Mouse (Mus musculus) WW6 (cell line): ENCODE data around the gene Anxa2.

Experiments
- DNase-seq: peaks from one replicate; pipeline ENCODE4 v3.0.0-alpha.2; 2013; ENCODE audit warnings: low read depth, low spot score

Gene Anxa2

GRCm38 (mm10) chr9:69453066-69453900 is at the start of gene Anxa2:
Gene Anxa2 (plus strand): TSS chr9:69453620.
- peak; percentile 31 for DNase-seq

- DNase-seq, result no peak
Observed at GRCm38 (mm10) chr9:69404671-69405070, 48.7 kb upstream of the Anxa2 start.

- no peak for DNase-seq
Observed at GRCm38 (mm10) chr9:69419476-69419875, 33.9 kb upstream of the Anxa2 start.

- no peak for DNase-seq
Observed at GRCm38 (mm10) chr9:69430531-69430930, 22.9 kb upstream of the Anxa2 start.

GRCm38 (mm10) chr9:69431863-69432555 is 21.4 kb upstream of the Anxa2 start:
- DNase-seq, result no peak

- no peak for DNase-seq
Observed at GRCm38 (mm10) chr9:69435194-69435593, 18.2 kb upstream of the Anxa2 start.

DNA sequence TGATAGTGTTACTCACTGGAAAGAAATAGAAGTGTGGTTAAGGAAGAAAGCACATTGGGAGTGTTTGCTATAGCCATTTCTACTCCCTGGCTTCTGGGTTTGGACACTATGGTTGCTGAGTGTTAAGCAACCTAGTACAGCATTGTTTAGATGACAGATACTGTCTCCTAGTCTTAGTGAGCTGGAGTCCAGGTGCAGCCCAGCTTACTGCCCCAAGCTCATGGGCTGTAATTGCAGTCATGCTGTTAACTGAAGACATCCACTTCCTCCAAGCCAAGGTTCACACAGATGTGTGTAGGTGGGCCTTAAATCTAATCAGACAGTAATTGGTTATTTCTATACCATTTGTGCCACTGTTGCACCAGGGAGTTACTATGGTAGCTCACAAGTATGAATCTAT is 17.8 kb upstream of the Anxa2 start:
- DNase-seq, result no peak

DNA sequence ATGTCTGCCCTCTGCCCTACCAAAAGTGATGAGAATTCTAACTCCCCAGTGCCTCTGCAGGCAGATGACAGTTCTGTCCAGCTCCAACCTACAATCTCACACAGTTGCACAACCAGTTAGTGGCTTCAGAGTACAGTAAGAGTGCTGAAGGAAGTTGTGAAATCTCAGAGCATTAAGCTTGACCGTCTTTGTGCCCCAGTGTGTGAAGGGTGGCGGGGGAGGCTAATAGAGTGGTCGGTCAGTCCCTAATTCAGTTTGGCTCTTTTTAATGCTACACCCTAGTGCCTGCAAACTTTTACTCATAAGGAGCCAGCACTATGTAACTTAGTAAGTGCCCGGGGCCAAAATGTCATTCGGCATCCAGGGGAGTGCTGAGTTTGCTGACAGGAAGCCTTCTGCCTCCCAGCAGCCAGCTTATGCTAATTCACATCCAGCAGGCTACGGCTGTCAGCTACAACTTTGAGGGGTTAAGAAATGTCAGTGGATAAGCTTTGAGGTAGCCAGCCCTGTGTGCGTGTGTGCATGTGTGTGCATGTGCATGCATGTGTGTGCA is 13.5 kb upstream of the Anxa2 start:
- DNase-seq, result no peak

DNA sequence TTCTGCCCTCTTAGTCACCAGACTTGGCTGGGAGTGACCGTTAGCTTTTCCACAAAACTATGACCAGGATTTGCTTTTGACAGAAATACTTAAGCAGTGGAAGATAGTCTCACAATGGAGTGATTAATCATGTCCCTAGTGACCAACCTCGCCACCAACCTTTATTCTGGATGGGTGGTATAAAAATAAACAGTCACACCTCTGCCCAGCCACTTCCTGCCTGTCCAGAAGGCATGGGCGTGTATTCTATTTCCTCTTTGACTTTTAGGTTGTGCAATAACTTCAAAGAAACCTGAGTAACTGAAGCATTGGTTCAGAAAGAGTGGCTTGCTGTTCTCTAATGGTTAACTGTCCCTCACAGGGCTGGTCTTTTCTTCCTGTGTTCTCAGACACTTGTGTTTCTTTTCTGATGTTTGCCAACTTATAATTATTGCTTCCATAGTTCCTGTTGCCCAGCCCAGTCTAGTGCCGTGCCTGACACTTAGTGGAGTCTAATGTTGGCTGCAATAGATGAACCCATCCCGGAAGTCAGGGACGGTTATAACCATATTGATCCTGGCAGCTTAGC is 10.9 kb upstream of the Anxa2 start:
- DNase-seq, result no peak

- DNase-seq, result no peak
Observed at GRCm38 (mm10) chr9:69443203-69443602, 10.2 kb upstream of the Anxa2 start.

- no peak for DNase-seq
Observed at GRCm38 (mm10) chr9:69448801-69449200, 4.6 kb upstream of the Anxa2 start.

DNA sequence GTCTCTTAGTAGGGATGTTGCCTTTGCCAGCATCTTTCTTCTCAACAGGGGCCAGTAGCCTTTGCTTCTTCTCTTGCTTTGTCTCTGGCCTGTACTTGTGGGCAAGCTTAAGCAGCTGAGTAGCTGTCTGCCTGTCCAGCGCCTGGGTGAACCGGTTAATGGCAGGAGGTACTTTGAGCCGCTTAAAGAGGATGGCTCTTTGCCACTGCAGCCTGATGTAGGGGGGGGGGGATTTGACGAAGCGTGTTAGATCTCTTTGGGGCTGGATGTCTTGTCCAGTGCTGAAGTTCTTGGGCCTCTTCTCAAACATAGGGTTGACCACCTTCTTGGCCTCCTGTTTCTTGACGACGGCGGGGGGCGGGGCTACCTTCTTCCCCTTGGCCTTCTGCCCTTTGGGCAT is 2.8 kb upstream of the Anxa2 start:
- DNase-seq, result no peak

GRCm38 (mm10) chr9:69451886-69452810 is 1.3 kb upstream of the Anxa2 start:
- DNase-seq, result no peak

GRCm38 (mm10) chr9:69453901-69454666 is 664 bp downstream of the Anxa2 start:
- no peak for DNase-seq

DNA sequence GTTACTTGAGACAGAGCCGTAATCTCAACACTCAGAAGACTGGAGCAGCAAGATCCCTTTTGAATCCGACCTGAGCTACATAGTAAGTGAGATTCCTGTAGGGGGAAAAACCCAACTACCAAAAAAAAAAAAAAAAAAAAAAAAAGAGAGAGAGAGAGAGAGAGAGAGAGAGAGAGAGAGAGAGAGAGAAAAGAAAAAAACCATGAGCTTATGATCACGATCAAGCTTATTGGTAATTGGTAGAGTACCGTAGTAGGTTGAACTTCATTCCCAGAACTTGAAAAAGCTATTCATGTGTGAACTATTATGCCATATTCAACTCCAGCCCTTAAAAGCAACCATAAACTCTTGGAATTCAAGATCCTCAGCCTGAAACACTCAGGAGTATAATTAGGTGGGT is 1.3 kb downstream of the Anxa2 start:
- no peak for DNase-seq

DNA sequence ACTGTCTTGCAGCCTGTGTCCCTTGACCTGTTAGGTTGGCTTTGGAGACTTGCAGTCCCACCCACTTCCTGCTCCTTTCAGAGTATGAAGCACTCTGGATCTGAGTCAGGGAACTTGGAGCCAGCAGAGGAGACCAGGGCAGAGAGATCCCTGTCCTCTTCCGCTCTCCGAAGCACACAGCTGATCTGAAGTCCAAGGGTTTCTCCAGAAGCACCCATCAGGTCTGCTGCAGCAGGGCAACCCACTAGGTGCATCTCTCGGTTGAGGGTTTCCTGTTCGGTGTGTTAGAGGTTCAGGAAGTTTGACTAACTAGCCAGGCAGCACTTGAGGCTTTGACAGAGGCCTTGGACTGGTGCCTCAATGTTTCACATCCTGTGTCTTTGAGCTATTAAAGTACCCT is 2.0 kb downstream of the Anxa2 start:
- DNase-seq, result no peak

DNA sequence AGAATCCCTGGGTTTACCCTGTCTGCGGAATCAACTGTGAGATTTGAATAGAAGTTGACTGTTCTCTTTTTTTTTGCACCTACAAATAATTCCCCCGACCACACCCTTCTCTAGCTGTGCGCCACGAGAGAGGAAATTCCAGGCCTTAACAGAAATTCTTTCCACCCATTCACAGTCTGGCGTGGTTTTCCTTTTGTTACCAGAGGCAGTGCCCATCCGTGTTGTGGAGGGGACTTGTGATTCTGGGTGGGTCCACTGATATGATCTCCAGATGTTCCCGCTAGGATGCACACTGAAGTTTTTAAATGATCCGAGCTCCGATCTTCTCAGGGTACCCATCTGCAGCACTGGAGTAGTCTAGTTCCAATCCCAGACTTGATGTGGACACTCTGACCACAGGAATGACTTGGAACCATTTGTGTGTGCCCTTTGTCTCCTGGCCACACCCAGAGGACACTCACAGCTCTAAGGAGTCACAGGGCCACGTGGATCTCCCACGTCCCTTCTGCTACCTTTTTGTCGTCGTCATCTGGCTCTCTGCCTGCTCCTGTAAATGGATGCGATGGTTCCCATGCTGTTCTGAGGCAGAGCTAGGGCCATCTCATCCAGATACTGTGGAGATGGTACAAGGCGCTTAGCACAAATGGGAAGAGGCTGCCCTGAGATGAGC is 3.1 kb downstream of the Anxa2 start:
- no peak for DNase-seq

- DNase-seq, result no peak
Observed at GRCm38 (mm10) chr9:69457143-69457542, 3.7 kb downstream of the Anxa2 start.

DNA sequence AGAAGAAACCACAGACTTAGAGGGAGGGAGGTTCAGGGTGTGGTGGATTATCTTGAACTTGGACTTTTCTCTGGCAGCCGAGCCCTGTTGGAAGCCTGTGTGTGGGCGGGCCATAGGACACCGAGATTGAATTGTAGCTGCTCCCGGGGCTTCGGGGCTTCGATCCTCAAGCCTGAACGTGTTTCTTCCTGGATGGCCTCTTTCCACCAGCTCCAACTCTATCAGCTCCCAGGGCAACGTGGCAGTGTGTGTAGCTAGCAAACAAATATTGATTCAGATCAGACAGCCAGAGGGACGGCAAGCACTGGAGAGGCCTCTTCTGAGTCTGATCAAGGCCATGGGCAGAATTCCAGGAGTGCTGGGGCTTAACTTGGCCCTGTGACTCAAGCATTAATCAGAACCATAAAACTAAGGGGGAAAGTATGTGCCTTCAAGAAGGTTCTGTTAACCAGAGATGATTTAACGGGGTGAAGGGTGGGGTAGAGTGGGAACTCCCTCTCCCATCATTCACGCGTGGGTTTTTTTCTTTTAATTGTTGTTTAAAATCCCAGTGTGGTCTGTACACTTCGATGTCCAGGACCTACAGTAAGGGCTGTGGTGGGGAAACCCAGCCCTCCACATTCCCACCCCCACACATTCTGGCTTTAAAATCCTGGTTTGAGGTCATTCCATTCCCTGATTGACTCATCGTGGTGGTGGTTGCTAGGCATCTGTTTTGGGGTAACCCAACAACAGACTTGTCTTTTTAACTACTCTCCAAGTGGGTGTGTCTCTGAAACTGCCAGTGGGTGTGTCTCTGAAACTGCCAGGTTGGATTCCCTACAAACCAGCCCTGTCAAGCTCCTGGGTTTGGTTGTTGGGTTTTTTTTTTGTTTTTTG is 4.6 kb downstream of the Anxa2 start:
- no peak for DNase-seq
